Mouse (Mus musculus) liver, postnatal 0 days (tissue): ENCODE data around the gene Gpr4.

Experiments
- CTCF ChIP-seq: sonication (generic); IDR thresholded peaks from 2 replicates; pipeline ENCODE4 v1.5.1; 2016; ENCODE audit warnings: antibody characterized with exemption, low read depth
- EP300 ChIP-seq: IDR thresholded peaks from 2 replicates; pipeline ENCODE4 v1.6.1; 2016; ENCODE audit warnings: antibody characterized with exemption, low read depth, mild to moderate bottlenecking

DNA sequence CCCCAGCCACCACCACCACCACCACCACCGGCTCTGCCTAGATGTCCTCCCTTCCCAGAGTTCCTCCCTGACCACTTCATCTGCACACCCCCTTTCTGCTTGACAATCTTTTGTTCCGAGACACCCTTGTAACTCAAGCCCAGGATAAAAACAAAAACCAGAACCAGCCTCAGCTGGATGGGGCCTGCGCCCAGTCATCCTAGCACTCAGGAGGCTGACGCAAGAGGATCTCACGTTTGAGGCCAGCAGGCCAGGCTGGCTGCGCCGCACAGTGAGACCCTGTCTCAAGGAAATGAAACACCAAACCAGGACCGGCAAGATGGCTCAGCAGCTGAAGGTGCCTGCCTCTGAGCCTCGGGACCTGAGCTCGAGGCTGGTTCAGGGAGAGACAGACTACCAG, 54.7 kb downstream of the Gpr4 start:
- TF ChIP-seq CTCF = no peak
- no peak for TF ChIP-seq EP300
